Mouse (Mus musculus): ENCODE results near the gene Nr1i2. TPM values are rescaled to one million over a fixed set of nuclear protein-coding genes. Genes with fewer than 3 reads are reported as not detected.
"Not testable (repeated sequence)": the region's sequence is repeated elsewhere in the genome, so short reads cannot be mapped to it uniquely, and the experiment has no call there.

Nr1i2 gene
- polyA plus RNA-seq, 1 experiment from 2014 or later, result not detected

- DNase-seq, result peak; percentile 47
- WGBS, result 31% methylated on average over 13 of the region's 13 CpGs
- no peaks in the 10 kb centered on the region for H3K4me1 ChIP-seq (ENCODE audit: insufficient read depth)
- peak; percentile 63 for ATAC-seq (ENCODE audit: insufficient read depth)
- no peak overlapping the region for H3K9ac ChIP-seq
- no peak overlapping the region for H3K4me2 ChIP-seq
- no peak overlapping the region for H3K4me3 ChIP-seq (ENCODE audit: low read depth, low read length)
- TF ChIP-seq CTCF (IDR thresholded peaks at IDR 0.05; ENCODE audit: low read depth), result no peak
- H3K27me3 ChIP-seq (ENCODE audit: insufficient read depth, low read length), result no peaks in the 10 kb centered on the region
- no peak overlapping the region for H3K27ac ChIP-seq (ENCODE audit: low read depth)
- peaks cover 7% of the 10 kb centered on the region; the same call in 1 of the 2 replicates for H3K36me3 ChIP-seq (ENCODE audit: insufficient read depth)
- H3K9me3 ChIP-seq (ENCODE audit: low read depth, low read length), result no peaks in the 10 kb centered on the region
Observed at GRCm38 (mm10) chr16:38248331-38248961, 46.2 kb downstream of the Nr1i2 start.

GRCm38 (mm10) chr16:38245849-38246585, 48.6 kb downstream of the Nr1i2 start:
- no peaks in the 10 kb centered on the region for H3K9me3 ChIP-seq (ENCODE audit: low read depth, low read length)
- no peaks in the 10 kb centered on the region for H3K4me1 ChIP-seq (ENCODE audit: insufficient read depth)
- H3K4me2 ChIP-seq, result no peak overlapping the region
- WGBS, result 76% methylated on average over 5 of the region's 5 CpGs
- no peak for ATAC-seq (ENCODE audit: insufficient read depth)
- H3K27ac ChIP-seq (ENCODE audit: low read depth), result no peak overlapping the region
- H3K4me3 ChIP-seq (ENCODE audit: low read depth, low read length), result no peak overlapping the region
- peaks cover 25% of the 10 kb centered on the region for H3K36me3 ChIP-seq (ENCODE audit: insufficient read depth)
- DNase-seq, result no peak
- TF ChIP-seq CTCF (IDR thresholded peaks at IDR 0.05; ENCODE audit: low read depth), result no peak
- no peaks in the 10 kb centered on the region for H3K27me3 ChIP-seq (ENCODE audit: insufficient read depth, low read length)
- no peak overlapping the region for H3K9ac ChIP-seq

- H3K9me3 ChIP-seq (ENCODE audit: low read depth, low read length), result no peaks in the 10 kb centered on the region
- no peak for TF ChIP-seq CTCF (IDR thresholded peaks at IDR 0.05; ENCODE audit: low read depth)
- H3K27me3 ChIP-seq (ENCODE audit: insufficient read depth, low read length), result no peaks in the 10 kb centered on the region
- WGBS, result 61% methylated on average over 2 of the region's 2 CpGs
- ATAC-seq (ENCODE audit: insufficient read depth) (no peak), DNase-seq (no peak)
- H3K36me3 ChIP-seq (ENCODE audit: insufficient read depth), result peaks cover 30% of the 10 kb centered on the region
- no peaks in the 10 kb centered on the region for H3K4me1 ChIP-seq (ENCODE audit: insufficient read depth)
- no peak overlapping the region for H3K27ac ChIP-seq (ENCODE audit: low read depth)
- no peak overlapping the region for H3K9ac ChIP-seq
- no peak overlapping the region for H3K4me2 ChIP-seq
- no peak overlapping the region for H3K4me3 ChIP-seq (ENCODE audit: low read depth, low read length)
Observed at GRCm38 (mm10) chr16:38245379-38245778, 49.2 kb downstream of the Nr1i2 start.

GRCm38 (mm10) chr16:38244111-38244510, 50.5 kb downstream of the Nr1i2 start:
- WGBS, result 86% methylated on average over 6 of the region's 6 CpGs
- Histone ChIP-seq H3K36me3 (ENCODE audit: insufficient read depth) (peaks cover 34% of the 10 kb centered on the region), H3K9me3 (ENCODE audit: low read depth, low read length) (no peaks in the 10 kb centered on the region), H3K9ac (no peak overlapping the region), H3K4me3 (ENCODE audit: low read depth, low read length) (no peak overlapping the region), H3K27ac (ENCODE audit: low read depth) (no peak overlapping the region), H3K4me2 (no peak overlapping the region), H3K4me1 (ENCODE audit: insufficient read depth) (no peaks in the 10 kb centered on the region), H3K27me3 (ENCODE audit: insufficient read depth, low read length) (no peaks in the 10 kb centered on the region)
- TF ChIP-seq CTCF (IDR thresholded peaks at IDR 0.05; ENCODE audit: low read depth), result no peak
- DNase-seq (no peak), ATAC-seq (ENCODE audit: insufficient read depth) (no peak)

- Histone ChIP-seq H3K4me1 (ENCODE audit: insufficient read depth) (no peaks in the 10 kb centered on the region), H3K27me3 (ENCODE audit: insufficient read depth, low read length) (no peaks in the 10 kb centered on the region), H3K4me2 (no peak overlapping the region), H3K9me3 (ENCODE audit: low read depth, low read length) (no peaks in the 10 kb centered on the region), H3K27ac (ENCODE audit: low read depth) (no peak overlapping the region), H3K36me3 (ENCODE audit: insufficient read depth) (peaks cover 35% of the 10 kb centered on the region), H3K9ac (no peak overlapping the region), H3K4me3 (ENCODE audit: low read depth, low read length) (no peak overlapping the region)
- whole genome bisulfite sequencing, result 94% methylated on average over 10 of the region's 10 CpGs
- no peak for DNase-seq
- no peak for TF ChIP-seq CTCF (IDR thresholded peaks at IDR 0.05; ENCODE audit: low read depth)
- no peak for ATAC-seq (ENCODE audit: insufficient read depth)
Observed at GRCm38 (mm10) chr16:38240167-38240566, 54.5 kb downstream of the Nr1i2 start.

- WGBS, result 71% methylated on average over 5 of the region's 5 CpGs
- Histone ChIP-seq H3K4me1 (ENCODE audit: insufficient read depth) (no peaks in the 10 kb centered on the region), H3K27me3 (ENCODE audit: insufficient read depth, low read length) (no peaks in the 10 kb centered on the region)
Observed at GRCm38 (mm10) chr16:38239729-38240128, 54.9 kb downstream of the Nr1i2 start.

GRCm38 (mm10) chr16:38236936-38237585, 57.6 kb downstream of the Nr1i2 start:
- peak; percentile 85; the same call in 1 of the 2 replicates for ATAC-seq (ENCODE audit: insufficient read depth)

More at GRCm38 (mm10) chr16:38239729-38240128, 54.9 kb downstream of the Nr1i2 start:
- Histone ChIP-seq H3K36me3 (ENCODE audit: insufficient read depth) (peaks cover 35% of the 10 kb centered on the region), H3K27ac (ENCODE audit: low read depth) (no peak overlapping the region), H3K9ac (no peak overlapping the region), H3K9me3 (ENCODE audit: low read depth, low read length) (no peaks in the 10 kb centered on the region), H3K4me2 (no peak overlapping the region), H3K4me3 (ENCODE audit: low read depth, low read length) (no peak overlapping the region)
- TF ChIP-seq CTCF (IDR thresholded peaks at IDR 0.05; ENCODE audit: low read depth), result peak; percentile 66
- DNase-seq (peak; percentile 61), ATAC-seq (ENCODE audit: insufficient read depth) (no peak)

GRCm38 (mm10) chr16:38222491-38222890, 72.1 kb downstream of the Nr1i2 start:
- ATAC-seq (ENCODE audit: insufficient read depth); H3K9ac ChIP-seq; H3K4me2 ChIP-seq; H3K27ac ChIP-seq (ENCODE audit: low read depth); H3K4me1 ChIP-seq (ENCODE audit: insufficient read depth); H3K4me3 ChIP-seq (ENCODE audit: low read depth, low read length); H3K9me3 ChIP-seq (ENCODE audit: low read depth, low read length); DNase-seq; H3K27me3 ChIP-seq (ENCODE audit: insufficient read depth, low read length): not testable (repeated sequence)
- WGBS, result 94% methylated on average over 4 of the region's 5 CpGs
- H3K36me3 ChIP-seq (ENCODE audit: insufficient read depth), result peaks cover 47% of the 10 kb centered on the region

More at GRCm38 (mm10) chr16:38236936-38237585, 57.6 kb downstream of the Nr1i2 start:
- Histone ChIP-seq H3K27me3 (ENCODE audit: insufficient read depth, low read length) (no peaks in the 10 kb centered on the region), H3K36me3 (ENCODE audit: insufficient read depth) (peaks cover 21% of the 10 kb centered on the region), H3K4me2 (no peak overlapping the region), H3K4me1 (ENCODE audit: insufficient read depth) (no peaks in the 10 kb centered on the region), H3K27ac (ENCODE audit: low read depth) (no peak overlapping the region), H3K9me3 (ENCODE audit: low read depth, low read length) (no peaks in the 10 kb centered on the region), H3K9ac (no peak overlapping the region), H3K4me3 (ENCODE audit: low read depth, low read length) (no peak overlapping the region)
- peak; percentile 62 for DNase-seq
- WGBS, result 37% methylated on average over 4 of the region's 4 CpGs
- no peak for TF ChIP-seq CTCF (IDR thresholded peaks at IDR 0.05; ENCODE audit: low read depth)
